Mouse (Mus musculus) megakaryocyte, embryonic 14.5 days (primary cell): Measurements from ENCODE around the gene Ano6.

Source experiments
- FLI1 ChIP-seq: IDR thresholded peaks from 2 replicates; pipeline ENCODE4 v1.6.1; 2012; ENCODE audit warnings: low read length, inconsistent platforms, mixed read lengths
- GATA1 ChIP-seq: IDR thresholded peaks from 3 replicates; pipeline ENCODE4 v1.6.1; 2012; ENCODE audit warnings: mixed read lengths, low read length, inconsistent platforms, borderline replicate concordance

DNA sequence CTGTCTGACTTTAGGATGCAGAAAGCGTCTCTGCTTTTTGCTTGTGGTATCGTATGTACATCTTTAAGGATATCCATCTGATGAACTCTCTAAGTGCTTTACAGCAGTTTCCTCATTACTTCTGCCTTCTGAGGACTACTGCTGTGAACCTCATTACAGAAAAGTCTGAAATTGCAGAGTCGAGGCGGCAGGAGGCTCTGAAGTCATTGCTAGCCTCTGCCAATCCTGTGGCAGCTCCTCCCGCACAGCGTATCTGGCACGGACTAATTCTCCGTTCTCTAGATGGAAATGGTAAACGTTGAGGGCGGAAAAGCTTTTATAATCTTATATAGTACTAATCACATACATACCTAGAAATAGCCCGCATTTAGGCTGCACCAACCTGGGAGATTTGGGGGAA is 144.5 kb downstream of the Ano6 start:
- no peak for TF ChIP-seq GATA1
- TF ChIP-seq FLI1 = no peak
